Mouse (Mus musculus) liver, embryonic 12.5 days (tissue): ENCODE data around the gene Cd320. TPM values are rescaled to one million over a fixed set of nuclear protein-coding genes. Genes with fewer than 3 reads are reported as not detected.

ENCODE experiments used
- ATAC-seq: fragments of 200-750 bp; cut with Nextera tagmentation; 2 replicates; pipeline ENCODE4 v1.8.0; 2017; ENCODE audit warnings: moderate number of reproducible peaks, mild to moderate bottlenecking, moderate library complexity
- H3K27ac ChIP-seq: fragments of 300-500 bp; sonication (generic); 2 replicates; pipeline ENCODE4 v1.5.1; 2016; ENCODE audit warnings: mild to moderate bottlenecking
- H3K27me3 ChIP-seq: fragments of 300-500 bp; sonication (generic); replicated peaks from 2 replicates; pipeline ENCODE4 v1.6.1; 2016; ENCODE audit warnings: mild to moderate bottlenecking, moderate library complexity
- H3K36me3 ChIP-seq: fragments of 300-500 bp; sonication (generic); 2 replicates; pipeline ENCODE4 v1.6.1; 2016; ENCODE audit warnings: mild to moderate bottlenecking, moderate library complexity
- H3K4me1 ChIP-seq: fragments of 300-500 bp; sonication (generic); 2 replicates; pipeline ENCODE4 v1.6.1; 2016
- H3K4me2 ChIP-seq: fragments of 300-500 bp; sonication (generic); 2 replicates; pipeline ENCODE4 v1.6.1; 2016; ENCODE audit warnings: mild to moderate bottlenecking, moderate library complexity
- H3K4me3 ChIP-seq: fragments of 300-500 bp; sonication (generic); 2 replicates; pipeline ENCODE4 v1.5.1; 2016; ENCODE audit warnings: mild to moderate bottlenecking, moderate library complexity
- H3K9ac ChIP-seq: fragments of 300-500 bp; sonication (generic); 2 replicates; pipeline ENCODE4 v1.6.1; 2016; ENCODE audit warnings: mild to moderate bottlenecking, moderate library complexity
- H3K9me3 ChIP-seq: fragments of 300-500 bp; sonication (generic); replicated peaks from 2 replicates; pipeline ENCODE4 v1.6.1; 2016; ENCODE audit warnings: mild to moderate bottlenecking, moderate library complexity
- WGBS: fragments of 180-500 bp; shearing (Covaris S2); methylation state at CpG from one replicate; pipeline ENCODE4 v1.1.7; 2016; ENCODE audit not compliant: insufficient replicate concordance; 5-methylcytosine and 5-hydroxymethylcytosine counted together
- polyA plus RNA-seq: library from polyadenylated mRNA; unstranded; fragments of >200 nt; fragmentation: Nextera tagmentation; extraction: Ambion mirVana; gene quantifications from 2 replicates; pipeline ENCODE4 v1.2.1, GENCODE M21; 2016

The Cd320 gene
- polyA plus RNA-seq: 22.2 and 24.1 TPM in 2 replicates

GRCm38 (mm10) chr17:33842966-33843795 is at the start of gene Cd320:
Gene Cd320 (plus strand): TSS chr17:33843091.
- under 1% methylated on average over 45 of the region's 45 CpGs for WGBS
- Histone ChIP-seq H3K9me3 (no peaks in the 10 kb centered on the region), H3K27me3 (no peaks in the 10 kb centered on the region), H3K27ac (no peak within 1 kb of the TSS; the same call in 1 of the 2 replicates), H3K4me1 (peaks cover 37% of the 10 kb centered on the region), H3K4me3 (peak within 1 kb of the TSS; percentile 74), H3K9ac (peak within 1 kb of the TSS; percentile 72), H3K36me3 (peaks cover 22% of the 10 kb centered on the region), H3K4me2 (peak within 1 kb of the TSS; percentile 87)
- peak; percentile 88 for ATAC-seq

- no peaks in the 10 kb centered on the region for H3K36me3 ChIP-seq
- peaks cover 11% of the 10 kb centered on the region; the same call in 1 of the 2 replicates for H3K27me3 ChIP-seq
- H3K9me3 ChIP-seq: no peaks in the 10 kb centered on the region
- H3K4me1 ChIP-seq: no peaks in the 10 kb centered on the region
- ATAC-seq: no peak
- H3K4me3 ChIP-seq: no peak overlapping the region
- 40% methylated on average over 3 of the region's 3 CpGs for WGBS
- H3K9ac ChIP-seq: no peak overlapping the region
- no peak overlapping the region for H3K27ac ChIP-seq
- no peak overlapping the region for H3K4me2 ChIP-seq
Observed at GRCm38 (mm10) chr17:33798306-33798705, 44.6 kb upstream of the Cd320 start.

GRCm38 (mm10) chr17:33799277-33799676 is 43.6 kb upstream of the Cd320 start:
- no peak for ATAC-seq
- WGBS: 26% methylated on average over 1 of the region's 1 CpGs
- Histone ChIP-seq H3K4me2 (no peak overlapping the region), H3K27me3 (peaks cover 4% of the 10 kb centered on the region; the same call in 1 of the 2 replicates), H3K9ac (no peak overlapping the region), H3K27ac (no peak overlapping the region), H3K4me1 (peaks cover 3% of the 10 kb centered on the region), H3K36me3 (no peaks in the 10 kb centered on the region), H3K4me3 (no peak overlapping the region), H3K9me3 (no peaks in the 10 kb centered on the region)

- H3K27me3 ChIP-seq: no peaks in the 10 kb centered on the region
- H3K9ac ChIP-seq: no peak overlapping the region
- H3K4me2 ChIP-seq: no peak overlapping the region
- H3K9me3 ChIP-seq: no peaks in the 10 kb centered on the region
- no peak for ATAC-seq
- peaks cover 8% of the 10 kb centered on the region for H3K4me1 ChIP-seq
- 4% methylated on average over 2 of the region's 2 CpGs for WGBS
- no peak overlapping the region for H3K4me3 ChIP-seq
- no peaks in the 10 kb centered on the region for H3K36me3 ChIP-seq
- H3K27ac ChIP-seq: no peak overlapping the region
Observed at GRCm38 (mm10) chr17:33802221-33802620, 40.7 kb upstream of the Cd320 start.

GRCm38 (mm10) chr17:33804205-33804604 is 38.7 kb upstream of the Cd320 start:
- no peaks in the 10 kb centered on the region for H3K36me3 ChIP-seq
- no peaks in the 10 kb centered on the region; the same call in 1 of the 2 replicates for H3K27me3 ChIP-seq
- no peak overlapping the region for H3K4me2 ChIP-seq
- no peaks in the 10 kb centered on the region for H3K9me3 ChIP-seq
- peaks cover 16% of the 10 kb centered on the region for H3K4me1 ChIP-seq
- 54% methylated on average over 4 of the region's 4 CpGs for WGBS
- H3K4me3 ChIP-seq: no peak overlapping the region
- H3K27ac ChIP-seq: no peak overlapping the region
- no peak overlapping the region for H3K9ac ChIP-seq
- peak; percentile 40 for ATAC-seq

- no peaks in the 10 kb centered on the region for H3K9me3 ChIP-seq
- H3K9ac ChIP-seq: no peak overlapping the region
- no peaks in the 10 kb centered on the region for H3K36me3 ChIP-seq
- H3K4me3 ChIP-seq: no peak overlapping the region
- 54% methylated on average over 1 of the region's 1 CpGs for WGBS
- no peaks in the 10 kb centered on the region; the same call in 1 of the 2 replicates for H3K27me3 ChIP-seq
- no peak for ATAC-seq
- H3K4me1 ChIP-seq: peaks cover 16% of the 10 kb centered on the region
- H3K27ac ChIP-seq: no peak overlapping the region
- no peak overlapping the region for H3K4me2 ChIP-seq
Observed at GRCm38 (mm10) chr17:33804745-33805144, 38.1 kb upstream of the Cd320 start.

- WGBS: 45% methylated on average over 8 of the region's 9 CpGs
- no peak overlapping the region for H3K27ac ChIP-seq
Observed at GRCm38 (mm10) chr17:33807181-33807888, 35.6 kb upstream of the Cd320 start.

GRCm38 (mm10) chr17:33808192-33808591 is 34.7 kb upstream of the Cd320 start:
- Histone ChIP-seq H3K27me3 (peaks cover 15% of the 10 kb centered on the region), H3K4me3 (no peak overlapping the region), H3K4me2 (no peak overlapping the region), H3K4me1 (peaks cover 31% of the 10 kb centered on the region), H3K36me3 (no peaks in the 10 kb centered on the region), H3K9me3 (no peaks in the 10 kb centered on the region), H3K9ac (no peak overlapping the region; the same call in 1 of the 2 replicates), H3K27ac (peak overlapping the region; percentile 48; the same call in 1 of the 2 replicates)
- ATAC-seq: no peak
- 17% methylated on average over 10 of the region's 10 CpGs for WGBS

More at GRCm38 (mm10) chr17:33807181-33807888, 35.6 kb upstream of the Cd320 start:
- peaks cover 10% of the 10 kb centered on the region for H3K27me3 ChIP-seq
- ATAC-seq: no peak
- H3K36me3 ChIP-seq: no peaks in the 10 kb centered on the region
- H3K9ac ChIP-seq: no peak overlapping the region
- H3K9me3 ChIP-seq: no peaks in the 10 kb centered on the region
- H3K4me2 ChIP-seq: no peak overlapping the region
- H3K4me1 ChIP-seq: peaks cover 31% of the 10 kb centered on the region
- no peak overlapping the region for H3K4me3 ChIP-seq

GRCm38 (mm10) chr17:33810334-33811141 is 32.4 kb upstream of the Cd320 start, which contains the start of gene Kank3:
Gene Kank3 (plus strand): TSS chr17:33810519.
- WGBS: 1% methylated on average over 36 of the region's 36 CpGs
- H3K4me2 ChIP-seq: peak within 1 kb of the TSS; percentile 93
- H3K4me1 ChIP-seq: peaks cover 23% of the 10 kb centered on the region
- H3K27me3 ChIP-seq: peaks cover 16% of the 10 kb centered on the region
- peak within 1 kb of the TSS; percentile 18; the same call in 1 of the 2 replicates for H3K27ac ChIP-seq
- no peaks in the 10 kb centered on the region for H3K9me3 ChIP-seq
- peak; percentile 96 for ATAC-seq
- H3K9ac ChIP-seq: peak within 1 kb of the TSS; percentile 64
- no peaks in the 10 kb centered on the region for H3K36me3 ChIP-seq
- H3K4me3 ChIP-seq: peak within 1 kb of the TSS; percentile 62

GRCm38 (mm10) chr17:33811142-33811516 is 31.8 kb upstream of the Cd320 start:
- Histone ChIP-seq H3K9me3 (no peaks in the 10 kb centered on the region), H3K4me2 (peak overlapping the region; percentile 93), H3K4me1 (peaks cover 23% of the 10 kb centered on the region), H3K9ac (peak overlapping the region; percentile 64), H3K4me3 (peak overlapping the region; percentile 62), H3K27ac (no peak overlapping the region), H3K27me3 (peaks cover 16% of the 10 kb centered on the region), H3K36me3 (no peaks in the 10 kb centered on the region)
- no peak; the same call in 1 of the 2 replicates for ATAC-seq
- 4% methylated on average over 7 of the region's 7 CpGs for WGBS

GRCm38 (mm10) chr17:33812475-33812874 is 30.4 kb upstream of the Cd320 start:
- Histone ChIP-seq H3K27ac (no peak overlapping the region), H3K9ac (no peak overlapping the region), H3K4me2 (0 out of 2 replicates have a peak overlapping the region, but pooled peaks have one; percentile 0), H3K4me1 (peaks cover 32% of the 10 kb centered on the region), H3K36me3 (no peaks in the 10 kb centered on the region), H3K4me3 (no peak overlapping the region), H3K27me3 (peaks cover 16% of the 10 kb centered on the region), H3K9me3 (no peaks in the 10 kb centered on the region)
- 51% methylated on average over 3 of the region's 3 CpGs for WGBS
- no peak for ATAC-seq
